Mouse (Mus musculus) retina, postnatal 1 day (tissue): ENCODE measurements around the gene Entpd2.

Source experiments
- DNase-seq: peaks from one replicate; pipeline ENCODE4 v3.0.0-alpha.2; 2012

Entpd2 gene

GRCm38 (mm10) chr2:25430395-25431233, 34.9 kb downstream of the Entpd2 start:
- peak; percentile 63 for DNase-seq

DNA sequence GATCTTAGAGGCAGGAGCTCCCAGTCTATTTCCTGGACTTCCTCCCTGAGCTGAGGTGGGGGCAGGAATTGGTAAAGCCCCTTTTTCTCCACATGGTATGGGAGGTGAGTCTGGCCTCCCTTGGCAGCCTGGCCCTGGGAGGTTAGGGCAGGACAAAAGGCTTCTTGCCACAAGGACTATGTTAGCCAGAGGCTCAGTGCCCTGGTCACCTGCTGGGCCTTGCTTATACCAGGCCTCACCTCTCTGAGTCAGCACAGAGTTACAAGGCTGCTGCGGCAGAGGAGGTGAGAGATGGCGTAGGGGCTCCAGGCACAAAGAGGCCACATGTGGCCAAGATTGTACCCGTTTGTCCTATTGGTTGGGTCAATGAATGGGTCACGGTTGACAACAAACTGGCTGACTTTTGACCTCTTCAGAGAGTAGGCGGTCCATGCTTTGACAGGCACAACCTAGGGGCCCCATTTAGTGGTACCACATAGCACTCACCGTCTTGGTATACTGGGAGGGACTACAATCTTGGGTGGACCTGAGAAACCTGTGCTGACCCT, 35.7 kb downstream of the Entpd2 start:
- DNase-seq = no peak

DNA sequence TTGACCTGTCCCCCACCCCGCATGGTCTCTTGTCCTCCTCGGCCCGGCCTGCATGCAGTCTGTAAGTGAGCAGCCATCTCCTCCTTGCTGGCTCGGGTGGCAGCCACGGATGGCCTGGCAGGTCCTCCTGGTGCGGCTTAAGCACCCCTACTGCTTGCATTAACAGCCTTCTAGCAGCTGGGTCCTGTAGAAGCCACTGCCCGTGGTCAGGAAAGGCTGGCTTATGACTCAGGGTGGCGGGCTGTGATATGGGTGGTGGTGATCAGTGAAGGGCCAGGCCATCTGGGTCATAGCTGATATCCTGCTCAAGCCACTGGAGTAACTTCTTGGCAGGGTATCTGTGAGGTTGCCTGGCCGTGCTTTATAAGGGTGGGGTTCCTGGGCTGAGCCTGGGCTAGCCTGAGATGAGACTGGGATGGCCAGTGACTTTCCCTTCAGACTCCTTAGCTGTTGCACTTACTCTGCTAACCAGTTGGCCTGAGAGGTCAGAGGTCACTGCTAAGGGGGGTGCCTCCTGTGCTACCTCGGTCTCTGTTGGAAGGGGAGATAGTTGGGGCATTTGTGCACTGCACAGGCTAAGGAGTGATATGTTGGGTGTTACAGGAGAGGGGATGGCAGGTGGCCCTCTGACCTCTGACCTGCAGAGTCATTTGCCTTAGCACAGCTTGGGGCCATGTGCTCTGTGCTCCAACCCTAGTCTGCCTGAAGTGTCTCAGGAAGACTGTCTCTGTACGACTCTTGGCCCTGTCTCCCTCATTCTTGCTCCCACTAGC, 36.8 kb downstream of the Entpd2 start:
- DNase-seq = no peak

DNA sequence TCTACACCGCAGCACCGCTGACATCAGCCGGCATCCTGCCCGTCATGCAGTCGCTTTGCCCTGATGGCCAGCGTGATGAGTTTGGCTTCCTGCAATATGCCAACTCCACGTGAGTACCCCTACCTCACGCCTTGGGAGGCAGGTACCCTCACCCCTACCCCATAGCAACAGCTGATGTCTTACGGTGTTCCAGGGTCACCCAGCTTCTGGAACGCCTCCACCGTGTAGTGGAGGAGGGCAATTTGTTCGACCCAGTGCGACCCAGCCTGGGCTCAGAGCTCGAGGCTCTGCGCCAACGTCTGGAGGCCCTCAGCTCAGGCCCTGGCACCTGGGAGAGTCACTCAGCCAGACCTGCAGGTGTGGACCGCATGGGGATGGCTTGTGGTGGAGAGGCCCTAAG, 37.4 kb downstream of the Entpd2 start:
- no peak for DNase-seq

- no peak for DNase-seq
These were observed 38.6 kb downstream of the Entpd2 start for GRCm38 (mm10) chr2:25434292-25434691.

- no peak for DNase-seq
These were observed 40.7 kb downstream of the Entpd2 start for GRCm38 (mm10) chr2:25436286-25436820.

DNA sequence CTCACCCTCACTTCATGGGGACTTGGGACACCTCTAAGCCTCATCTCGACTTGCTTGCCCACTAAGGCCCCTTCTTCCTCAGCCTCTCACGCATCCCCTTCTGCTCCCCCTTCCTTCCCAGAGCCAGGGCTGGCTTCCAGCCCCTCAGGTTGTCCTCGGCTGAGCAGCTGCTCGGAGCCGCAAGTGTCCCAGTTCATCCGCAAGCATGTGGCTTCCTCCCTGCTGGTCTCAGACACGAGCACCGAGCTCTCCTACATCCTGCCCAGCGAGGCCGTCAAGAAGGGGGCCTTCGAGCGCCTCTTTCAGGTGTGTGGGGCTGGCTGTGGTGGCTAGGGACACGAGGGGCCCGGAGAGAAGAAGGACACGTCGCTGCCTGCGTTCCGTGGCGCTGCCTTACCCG, 45.4 kb downstream of the Entpd2 start:
- DNase-seq = no peak

GRCm38 (mm10) chr2:25442682-25443081, 47.0 kb downstream of the Entpd2 start:
- DNase-seq = no peak
